Mouse (Mus musculus) heart, embryonic 15.5 days (tissue): ENCODE data around the gene Cys1. TPM values are rescaled to one million over a fixed set of nuclear protein-coding genes. Genes with fewer than 3 reads are reported as not detected.

Source experiments
- polyA plus RNA-seq: library from polyadenylated mRNA; unstranded; fragments of >200 nt; fragmentation: Nextera tagmentation; extraction: Ambion mirVana; gene quantifications from 2 replicates; pipeline ENCODE4 v1.2.1, GENCODE M21; 2015

Cys1 gene
- polyA plus RNA-seq, 1 experiment from 2014 or later = 1.4 TPM

Other genes starting within 250 kb of the Cys1 start
- 21.0 and 22.6 TPM in 2 replicates for gene Taf1b, start 183.5 kb downstream of the Cys1 start, polyA plus RNA-seq
- 1.3 and 2.1 TPM in 2 replicates for gene Grhl1, start 109.5 kb downstream of the Cys1 start, polyA plus RNA-seq
- gene Klf11, start 30.5 kb downstream of the Cys1 start, polyA plus RNA-seq = 17.7 and 18.4 TPM in 2 replicates
- gene Rrm2, start 26.4 kb upstream of the Cys1 start, polyA plus RNA-seq = 208 and 223 TPM in 2 replicates
- gene Mboat2, start 149.1 kb upstream of the Cys1 start, polyA plus RNA-seq = 26.0 and 29.0 TPM in 2 replicates